Mouse (Mus musculus) brain, embryonic 18.5 days (tissue): ENCODE data around the gene Ern1.

Experiments
- DNase-seq: peaks from one replicate; pipeline ENCODE4 v3.0.0-alpha.2; 2012; ENCODE audit warnings: low read depth, low spot score

The Ern1 gene

DNA sequence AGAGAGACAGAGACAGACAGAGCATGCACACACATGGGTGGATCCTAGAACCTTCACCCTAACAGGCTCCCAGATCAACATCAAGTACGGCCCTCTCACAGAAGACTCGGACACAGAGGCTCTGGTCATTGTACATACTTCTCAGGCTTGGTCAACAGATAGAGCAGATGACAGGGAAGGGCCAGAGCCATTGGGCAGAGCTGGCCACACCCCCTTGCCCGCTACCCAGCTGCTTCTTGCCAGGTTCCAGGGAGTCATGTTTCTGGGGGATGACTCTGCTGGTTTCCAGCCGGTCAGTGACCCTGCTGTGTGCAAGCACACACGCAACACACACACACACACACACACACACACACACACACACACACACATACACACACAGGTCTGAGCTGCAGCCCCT, 136.8 kb downstream of the Ern1 start:
- DNase-seq, result no peak

GRCm38 (mm10) chr11:106349772-106350171, 137.9 kb downstream of the Ern1 start:
- no peak for DNase-seq

- no peak for DNase-seq
Observed at GRCm38 (mm10) chr11:106344910-106345309, 142.7 kb downstream of the Ern1 start.
